Mouse (Mus musculus) adrenal gland, adult 18-20 months (tissue): ENCODE measurements around the gene Gpr152. TPM values are rescaled to one million over a fixed set of nuclear protein-coding genes. Genes with fewer than 3 reads are reported as not detected.
A peak's percentile ranks its signal among the peaks of the same experiment; 100 is the strongest.
"Not testable (repeated sequence)": the region's sequence is repeated elsewhere in the genome, so short reads cannot be mapped to it uniquely, and the experiment has no call there.

Source experiments
- DNase-seq, 2 experiments: peaks; one replicate each; pipeline ENCODE4 v3.0.0; 2021 to 2022; ENCODE audit warnings: low spot score in 2 of 2
- total RNA-seq, 2 experiments: library from RNA; stranded (reverse); gene quantifications; 1 replicate in 1 of 2; 2 replicates in 1 of 2; pipeline ENCODE4 v1.2.3; 2021

Gpr152 gene
- total RNA-seq, 2 experiments from 2014 or later, result not detected

- no peak for DNase-seq
Observed at GRCm38 (mm10) chr19:4129462-4129861, 10.1 kb upstream of the Gpr152 start.

- no peak for DNase-seq
Observed at GRCm38 (mm10) chr19:4130106-4130505, 9.5 kb upstream of the Gpr152 start.

- no peak for DNase-seq
Observed at GRCm38 (mm10) chr19:4131075-4131474, 8.5 kb upstream of the Gpr152 start.

GRCm38 (mm10) chr19:4131768-4132167 lies 7.8 kb upstream of the Gpr152 start:
- DNase-seq, result no peak

- DNase-seq, result no peak
Observed at GRCm38 (mm10) chr19:4134354-4134753, 5.2 kb upstream of the Gpr152 start.

- DNase-seq, result not testable (repeated sequence)
Observed at GRCm38 (mm10) chr19:4135229-4135962, 4.2 kb upstream of the Gpr152 start.

GRCm38 (mm10) chr19:4135963-4136345 lies 3.6 kb upstream of the Gpr152 start:
- DNase-seq, result not testable (repeated sequence)

GRCm38 (mm10) chr19:4136463-4136862 lies 3.1 kb upstream of the Gpr152 start:
- DNase-seq, result no peak

GRCm38 (mm10) chr19:4137913-4138312 lies 1.7 kb upstream of the Gpr152 start:
- no peak for DNase-seq

GRCm38 (mm10) chr19:4140147-4140546 lies 560 bp downstream of the Gpr152 start:
- no peak for DNase-seq

GRCm38 (mm10) chr19:4142416-4143173 lies 3.0 kb downstream of the Gpr152 start:
- no peak for DNase-seq

GRCm38 (mm10) chr19:4143759-4144268 lies 4.2 kb downstream of the Gpr152 start, which contains the start of gene Cabp4:
Gene Cabp4 (minus strand): TSS chr19:4144033.
- no peak for DNase-seq

GRCm38 (mm10) chr19:4144550-4145498 lies 5.2 kb downstream of the Gpr152 start:
- no peak for DNase-seq

- DNase-seq, result no peak
Observed at GRCm38 (mm10) chr19:4145936-4146335, 6.3 kb downstream of the Gpr152 start.

- no peak for DNase-seq
Observed at GRCm38 (mm10) chr19:4146366-4147021, 6.9 kb downstream of the Gpr152 start.

GRCm38 (mm10) chr19:4147022-4147405 lies 7.4 kb downstream of the Gpr152 start:
- DNase-seq, result no peak

- no peak for DNase-seq
Observed at GRCm38 (mm10) chr19:4147782-4148490, 8.3 kb downstream of the Gpr152 start.

GRCm38 (mm10) chr19:4148491-4148806 lies 8.9 kb downstream of the Gpr152 start, which contains the start of gene Coro1b:
Gene Coro1b (plus strand): TSS chr19:4148619.
- DNase-seq, result peak; percentile 98

GRCm38 (mm10) chr19:4148819-4149218 lies 9.2 kb downstream of the Gpr152 start:
- DNase-seq, result no peak

- no peak for DNase-seq
Observed at GRCm38 (mm10) chr19:4149283-4149682, 9.7 kb downstream of the Gpr152 start.
